Mouse (Mus musculus) cerebellum, postnatal 14 days (tissue): ENCODE data around the gene Ddx24.

Experiments used
- DNase-seq, 2 experiments: peaks; one replicate each; pipeline ENCODE4 v3.0.0; 2021; ENCODE audit warnings: mixed read lengths in 2 of 2

Gene Ddx24

GRCm38 (mm10) chr12:103389348-103389727, 36.3 kb downstream of the Ddx24 start:
- DNase-seq, result no peak

GRCm38 (mm10) chr12:103388505-103389347, 36.9 kb downstream of the Ddx24 start, which contains the start of gene Otub2:
TSS of gene Otub2 (plus strand) at chr12:103388682.
- DNase-seq, result peak; percentile 97 to 99

GRCm38 (mm10) chr12:103380226-103380625, 45.4 kb downstream of the Ddx24 start:
- DNase-seq, result no peak

- no peak for DNase-seq
These were observed 48.9 kb downstream of the Ddx24 start for GRCm38 (mm10) chr12:103376774-103377173.

- DNase-seq, result peak in 1 of 2 experiments; percentile 38
These were observed 49.5 kb downstream of the Ddx24 start for GRCm38 (mm10) chr12:103376124-103376523.

- DNase-seq, result no peak
These were observed 51.9 kb downstream of the Ddx24 start for GRCm38 (mm10) chr12:103373530-103374236.

- DNase-seq, result peak; percentile 70 to 80
These were observed 53.9 kb downstream of the Ddx24 start for GRCm38 (mm10) chr12:103371711-103372110.

GRCm38 (mm10) chr12:103370861-103371260, 54.8 kb downstream of the Ddx24 start:
- DNase-seq, result no peak

GRCm38 (mm10) chr12:103368777-103369176, 56.9 kb downstream of the Ddx24 start:
- no peak for DNase-seq

GRCm38 (mm10) chr12:103368326-103368669, 57.3 kb downstream of the Ddx24 start:
- DNase-seq, result no peak

- peak; percentile 85 to 95 for DNase-seq
These were observed 57.9 kb downstream of the Ddx24 start for GRCm38 (mm10) chr12:103367620-103368325.

- DNase-seq, result no peak
These were observed 58.5 kb downstream of the Ddx24 start for GRCm38 (mm10) chr12:103367171-103367570.

- no peak for DNase-seq
These were observed 63.3 kb downstream of the Ddx24 start for GRCm38 (mm10) chr12:103362336-103362735.

- DNase-seq, result no peak
These were observed 63.9 kb downstream of the Ddx24 start for GRCm38 (mm10) chr12:103361539-103362307.

GRCm38 (mm10) chr12:103360812-103361211, 64.8 kb downstream of the Ddx24 start:
- DNase-seq, result no peak

- no peak for DNase-seq
These were observed 66.5 kb downstream of the Ddx24 start for GRCm38 (mm10) chr12:103358951-103359801.

GRCm38 (mm10) chr12:103358216-103358615, 67.4 kb downstream of the Ddx24 start:
- no peak for DNase-seq
